Mouse (Mus musculus) G1E (cell line): Measurements from ENCODE around the gene Zfp423. TPM values are rescaled to one million over a fixed set of nuclear protein-coding genes. Genes with fewer than 3 reads are reported as not detected.

Experiments
- ATAC-seq: 2 replicates; pipeline ENCODE4 v1.8.0; 2016; ENCODE audit warnings: mild to moderate bottlenecking; ENCODE audit not compliant: insufficient number of reproducible peaks, poor library complexity, low FRiP score, severe bottlenecking; ENCODE audit errors: extremely low read depth
- DNase-seq: peaks from one replicate; pipeline ENCODE4 v3.0.0; 2012; ENCODE audit warnings: low spot score
- H3K27me3 ChIP-seq: 2 replicates; pipeline ENCODE4 v1.6.1; 2012; ENCODE audit warnings: mild to moderate bottlenecking, low read length, inconsistent platforms; ENCODE audit not compliant: insufficient read depth
- H3K36me3 ChIP-seq: replicated peaks from 2 replicates; pipeline ENCODE3; 2012; ENCODE audit warnings: mild to moderate bottlenecking, inconsistent platforms
- H3K4me1 ChIP-seq: 2 replicates; pipeline ENCODE4 v1.6.1; 2012; ENCODE audit warnings: low read depth, low read length, inconsistent platforms, mixed read lengths; ENCODE audit not compliant: insufficient read depth
- H3K4me3 ChIP-seq: 2 replicates; pipeline ENCODE4 v1.5.1; 2012; ENCODE audit warnings: low read depth, mild to moderate bottlenecking, inconsistent platforms, low read length, moderate library complexity, mixed read lengths
- H3K9me3 ChIP-seq: replicated peaks from 2 replicates; pipeline ENCODE4 v1.6.1; 2012; ENCODE audit warnings: inconsistent platforms
- CTCF ChIP-seq: IDR thresholded peaks from 2 replicates; pipeline ENCODE4 v1.5.1; 2012; ENCODE audit warnings: low read depth, low read length, inconsistent platforms, mixed read lengths
- GATA1 ChIP-seq: IDR thresholded peaks from 2 replicates; pipeline ENCODE4 v1.6.1; 2012; ENCODE audit warnings: borderline replicate concordance, low read length, inconsistent platforms, mixed read lengths
- GATA2 ChIP-seq: IDR thresholded peaks from 2 replicates; pipeline ENCODE4 v1.6.1; 2012; ENCODE audit warnings: low read depth, low read length, inconsistent platforms, borderline replicate concordance
- POLR2AphosphoS5 ChIP-seq: IDR thresholded peaks from 2 replicates; pipeline ENCODE4 v1.6.1; 2012; ENCODE audit warnings: low read depth, low read length, inconsistent platforms; ENCODE audit not compliant: insufficient replicate concordance
- TAL1 ChIP-seq: conservative IDR thresholded peaks from 2 replicates; pipeline ENCODE4 v1.6.1; 2012; ENCODE audit warnings: low read depth, low read length, inconsistent platforms, mixed read lengths
- polyA plus RNA-seq: library from polyadenylated mRNA; stranded (reverse); fragments of >175 nt; gene quantifications from 2 replicates; pipeline ENCODE4 v1.2.3, GENCODE M21; 2012
- total RNA-seq, 2 experiments: library from RNA; stranded (forward) in 1 of 2; stranded (reverse) in 1 of 2; fragments of 200-1000 nt in 1 of 2; fragments of >200 nt in 1 of 2; fragmentation: Nextera tagmentation in 1 of 2; gene quantifications; 2 replicates each; pipeline ENCODE4 v1.2.3; 2014 to 2017

Zfp423 gene
- total and polyA plus RNA-seq, 3 experiments = not detected

GRCm38 (mm10) chr8:87619118-87619517 is 340.3 kb downstream of the Zfp423 start:
- ATAC-seq = no peak
- no peak for TF ChIP-seq TAL1
- TF ChIP-seq CTCF = no peak
- Histone ChIP-seq H3K27me3 (no peaks in the 10 kb centered on the region), H3K36me3 (no peaks in the 10 kb centered on the region), H3K4me1 (no peaks in the 10 kb centered on the region), H3K9me3 (peaks cover 91% of the 10 kb centered on the region), H3K4me3 (no peak overlapping the region)
- DNase-seq = no peak

GRCm38 (mm10) chr8:87613701-87614100 is 345.7 kb downstream of the Zfp423 start:
- DNase-seq = no peak
- no peak for ATAC-seq
- TF ChIP-seq POLR2AphosphoS5 (no peak), GATA1 (no peak), GATA2 (no peak), TAL1 (no peak), CTCF (no peak)
- peaks cover 94% of the 10 kb centered on the region for H3K9me3 ChIP-seq
- no peaks in the 10 kb centered on the region for H3K4me1 ChIP-seq
- no peak overlapping the region for H3K4me3 ChIP-seq
- H3K36me3 ChIP-seq = no peaks in the 10 kb centered on the region
- no peaks in the 10 kb centered on the region for H3K27me3 ChIP-seq

Other genes with a start within 250 kb of the Zfp423 start
- 74.4 and 82.6 TPM in 2 replicates for gene Cnep1r1, start 159.2 kb upstream of the Zfp423 start, total RNA-seq (2014; fragmentation: Nextera tagmentation)
- gene Cnep1r1, start 159.2 kb upstream of the Zfp423 start, total RNA-seq (2017) = 11.2 and 11.8 TPM in 2 replicates
- gene Cnep1r1, start 159.2 kb upstream of the Zfp423 start, polyA plus RNA-seq = 10.7 and 12.7 TPM in 2 replicates
- gene Heatr3, start 178.3 kb upstream of the Zfp423 start, total RNA-seq (2014; fragmentation: Nextera tagmentation) = 37.1 and 44.9 TPM in 2 replicates
- gene Heatr3, start 178.3 kb upstream of the Zfp423 start, total RNA-seq (2017) = 33.6 and 44.5 TPM in 2 replicates
- gene Heatr3, start 178.3 kb upstream of the Zfp423 start, polyA plus RNA-seq = 12.9 and 13.4 TPM in 2 replicates
- gene Tent4b, start 239.6 kb upstream of the Zfp423 start, total RNA-seq (2014; fragmentation: Nextera tagmentation) = 51.5 and 58.6 TPM in 2 replicates
- gene Tent4b, start 239.6 kb upstream of the Zfp423 start, total RNA-seq (2017) = 36.0 and 37.1 TPM in 2 replicates
- gene Tent4b, start 239.6 kb upstream of the Zfp423 start, polyA plus RNA-seq = 10.3 and 13.7 TPM in 2 replicates